Mouse (Mus musculus) brain, adult 10 weeks (tissue): ENCODE measurements around the gene Amer1. TPM values are rescaled to one million over a fixed set of nuclear protein-coding genes. Genes with fewer than 3 reads are reported as not detected.

Source experiments
- polyA plus RNA-seq: library from polyadenylated mRNA; stranded (reverse); fragments of 350-450 nt; fragmentation: Illumina TruSeq; extraction: RNeasy Lipid Tissue Mini Kit (QIAGEN cat#74804); gene quantifications from one replicate; pipeline ENCODE4 v1.2.3, GENCODE M21; 2015; ENCODE audit warnings: low read depth, low replicate concordance

Amer1 gene
- polyA plus RNA-seq: 2.9 TPM

DNA sequence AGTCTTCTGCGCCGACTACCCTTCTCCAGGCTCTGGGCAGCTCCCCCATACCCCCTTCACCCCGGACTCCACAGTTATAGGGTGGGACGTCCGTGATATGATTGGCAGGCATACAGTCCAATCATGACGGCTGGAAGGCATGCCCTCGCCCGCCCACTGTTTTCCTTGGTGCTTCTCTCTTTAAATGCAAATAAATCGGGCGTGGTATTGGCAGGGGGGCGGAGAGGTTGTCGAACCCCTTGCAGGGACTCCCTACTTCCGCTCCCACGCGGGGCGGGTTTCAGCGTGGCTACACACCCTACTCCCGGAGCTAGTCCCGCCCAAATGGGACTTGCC is at the start of gene Amer1:
Amer1 (minus strand) TSS at position 97 of the 336 bp plus-strand sequence.

Other genes with a start within 250 kb of the Amer1 start
- gene Arhgef9, start 248.0 kb downstream of the Amer1 start, polyA plus RNA-seq: 218 TPM
- not detected for gene Asb12, start 113.1 kb upstream of the Amer1 start, polyA plus RNA-seq
- not detected for gene Pfn5, start 113.2 kb upstream of the Amer1 start, polyA plus RNA-seq
- 23.8 TPM for gene Zc4h2, start 213.6 kb upstream of the Amer1 start, polyA plus RNA-seq